14 mouse cellular contexts compared by ENCODE assay signal in genomic region chr1:78292397-78292796, GRCm38 (mm10). TPM values are rescaled to one million over a fixed set of nuclear protein-coding genes. Genes with fewer than 3 reads are reported as not detected.
"Had no signal": no experiment of that assay in that cellular context is flagged by ENCODE, and none has a peak within 500 bp of the region (broad histone marks: within the 10 kb centered on the region; RNA-seq: fewer than 3 reads in every experiment).

No protein-coding gene starts in this region.

- H3K9me3 ChIP-seq: liver, embryonic 13.5 days; midbrain, embryonic 13.5 days had no signal

- H3K4me1 ChIP-seq: liver, embryonic 13.5 days; midbrain, embryonic 13.5 days had no signal

- ATAC-seq: intestine, postnatal 0 days; midbrain, embryonic 13.5 days; midbrain, embryonic 16.5 days had no signal

- DNase-seq: kidney, adult 2 months; kidney, postnatal 25 days; layer of hippocampus, postnatal 36 days; liver, embryonic 13.5 days; thymus, adult 2 months; thymus, postnatal 14 days; thymus, postnatal 4 days had no signal

- H3K4me2 ChIP-seq: liver, embryonic 13.5 days; midbrain, embryonic 13.5 days had no signal

- H3K36me3 ChIP-seq: liver, embryonic 13.5 days; midbrain, embryonic 13.5 days had no signal

- H3K9ac ChIP-seq: liver, embryonic 13.5 days; midbrain, embryonic 13.5 days had no signal

- H3K4me3 ChIP-seq: left cerebral cortex, adult 2 months; liver, embryonic 13.5 days; midbrain, embryonic 13.5 days had no signal

- H3K27ac ChIP-seq: kidney, postnatal 0 days; left cerebral cortex, adult 2 months; liver, embryonic 13.5 days; macrophage; midbrain, embryonic 13.5 days had no signal

- H3K27me3 ChIP-seq: liver, embryonic 13.5 days; midbrain, embryonic 13.5 days had no signal

RNA-seq across cellular contexts. Expression of gene Sgpp2, which starts 17.7 kb away (rescaled TPM):
- total RNA-seq: megakaryocyte, adult 5-6 weeks had no signal
- polyA plus RNA-seq: macrophage had no signal
